Mouse (Mus musculus): ENCODE data around the gene Arhgef19.

Arhgef19 gene

DNA sequence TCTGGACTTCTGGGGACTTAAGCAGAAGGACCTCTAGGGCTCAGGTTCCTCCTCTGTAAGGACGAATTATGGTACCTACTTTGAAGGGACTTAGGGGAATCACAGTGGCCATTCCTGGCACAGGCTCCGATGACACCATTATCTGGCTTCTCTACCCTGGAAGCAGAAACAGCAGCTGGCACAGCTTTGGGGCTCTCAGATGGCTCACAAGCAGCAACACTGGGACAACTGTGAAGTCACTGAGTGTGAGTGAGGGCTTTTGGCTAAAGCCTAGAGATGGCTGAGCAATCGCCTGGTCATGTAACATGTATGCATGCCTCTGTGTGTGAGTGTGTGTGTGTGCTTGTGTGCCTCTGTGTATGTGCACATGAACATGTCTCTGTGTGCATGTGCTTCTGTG is 2.4 kb upstream of the Arhgef19 start:
- DNase-seq (ENCODE audit: low spot score), result no peak

DNA sequence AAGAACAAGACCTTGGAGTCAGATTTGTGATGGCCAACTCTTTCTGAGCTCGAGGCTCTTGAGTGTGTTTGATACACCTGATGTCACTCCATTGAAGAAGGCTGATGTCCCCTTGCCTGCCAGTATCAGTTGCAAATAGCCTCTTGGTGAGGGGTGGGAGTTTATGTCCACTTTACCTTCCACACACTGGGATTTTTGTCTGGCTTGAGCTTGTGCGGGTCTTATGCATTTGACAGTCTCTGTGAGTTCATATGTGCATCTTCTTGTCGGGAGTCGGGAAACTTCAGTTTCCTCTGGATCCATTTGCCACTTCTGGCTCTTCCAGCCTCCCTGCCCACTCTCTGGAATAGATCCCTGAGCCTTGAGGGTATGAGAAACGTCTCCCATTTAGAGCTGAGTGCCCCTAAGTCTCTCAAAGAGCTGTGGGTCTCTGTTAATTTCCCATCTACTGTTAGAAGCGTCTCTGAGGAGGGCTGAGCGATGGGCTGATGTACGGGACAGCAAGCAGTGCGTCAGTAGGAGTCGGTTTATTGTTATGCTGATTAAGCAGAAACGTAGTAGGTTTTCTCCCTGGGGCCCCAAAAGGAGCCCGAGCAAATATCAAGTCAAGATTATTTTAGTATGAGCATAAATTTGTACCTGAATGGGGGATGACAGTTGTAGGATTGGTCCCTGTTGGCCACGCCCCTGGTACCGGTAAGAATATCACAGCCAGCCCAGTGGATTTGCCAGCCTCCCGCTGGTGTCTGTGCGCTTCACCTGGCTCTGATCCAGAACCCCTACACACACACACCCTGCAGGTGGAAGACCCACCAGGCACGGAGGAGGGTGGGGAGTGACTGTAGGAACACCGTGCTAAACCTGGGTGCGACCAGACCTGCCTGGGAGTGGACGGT is 559 bp upstream of the Arhgef19 start:
- DNase-seq (ENCODE audit: low spot score), result no peak

DNA sequence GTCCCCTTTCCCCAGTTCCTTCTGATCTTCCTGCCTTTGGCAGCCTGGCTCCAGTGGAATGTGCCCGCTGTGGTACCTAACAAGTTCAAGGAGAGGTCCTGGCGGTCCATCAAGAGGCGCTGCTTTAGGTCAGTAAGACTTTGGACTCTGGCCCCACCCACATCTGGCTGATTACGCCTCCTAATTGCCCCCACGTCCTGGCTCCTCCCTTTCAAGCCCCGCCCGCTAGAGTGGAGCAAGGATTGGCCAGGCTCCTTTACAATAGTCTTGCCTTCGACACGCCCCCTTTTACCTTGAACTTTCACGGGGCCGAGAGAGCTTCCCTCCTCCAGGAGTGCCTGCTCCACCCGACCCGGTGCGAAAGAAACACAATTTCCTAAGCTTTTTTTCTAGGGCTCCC is 1.3 kb downstream of the Arhgef19 start:
- DNase-seq (ENCODE audit: low spot score), result peak; percentile 76

DNA sequence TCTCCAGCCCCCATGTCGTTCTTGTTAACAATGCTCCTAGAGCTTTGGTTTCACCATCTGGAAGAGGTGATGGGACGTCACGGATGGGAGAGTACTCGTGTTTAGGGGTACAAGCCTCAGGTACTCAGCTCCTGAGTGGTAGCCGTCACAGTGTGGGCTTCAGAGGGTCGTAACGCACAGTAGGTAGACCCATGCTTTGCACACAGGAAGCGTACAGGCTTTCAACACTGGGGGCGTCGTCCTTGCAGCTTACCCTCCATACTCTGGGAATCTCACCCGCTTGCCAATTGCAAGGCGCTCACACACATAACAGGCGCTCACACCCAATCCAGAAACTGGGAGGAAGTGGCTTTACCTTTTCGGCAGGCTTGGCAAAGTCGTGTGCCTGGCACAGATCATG is 2.6 kb downstream of the Arhgef19 start:
- no peak for DNase-seq (ENCODE audit: low spot score)

DNA sequence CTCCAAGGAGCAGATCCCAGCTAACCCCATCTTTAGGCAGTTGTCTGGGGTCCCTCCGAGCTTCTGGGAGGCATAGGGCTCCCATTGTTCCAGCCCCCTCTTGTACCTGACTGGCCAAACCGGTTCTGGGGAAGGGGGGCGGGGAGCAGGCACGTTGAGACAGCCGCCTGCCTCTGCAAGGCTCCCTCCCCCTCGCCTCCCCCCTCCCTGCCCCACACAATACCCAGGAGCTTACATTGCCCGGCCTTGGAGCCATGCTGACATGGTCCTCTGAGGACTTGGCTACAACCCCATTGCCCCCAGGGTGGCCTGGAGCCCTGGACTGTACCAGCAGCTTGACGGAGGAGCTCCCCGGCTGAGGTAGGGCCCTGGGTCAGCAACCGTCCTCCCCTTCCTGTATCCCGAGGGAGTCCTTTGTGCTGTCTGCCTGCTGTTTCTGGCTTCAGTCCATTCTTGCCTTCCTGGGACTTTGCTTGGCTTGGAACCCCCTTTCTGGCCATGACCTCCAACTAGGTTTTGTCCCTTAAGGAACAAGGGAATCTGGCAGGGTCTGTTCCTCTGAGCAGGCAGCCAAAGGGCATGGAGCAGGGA is 3.4 kb downstream of the Arhgef19 start:
- peak; percentile 62 for DNase-seq (ENCODE audit: low spot score)

DNA sequence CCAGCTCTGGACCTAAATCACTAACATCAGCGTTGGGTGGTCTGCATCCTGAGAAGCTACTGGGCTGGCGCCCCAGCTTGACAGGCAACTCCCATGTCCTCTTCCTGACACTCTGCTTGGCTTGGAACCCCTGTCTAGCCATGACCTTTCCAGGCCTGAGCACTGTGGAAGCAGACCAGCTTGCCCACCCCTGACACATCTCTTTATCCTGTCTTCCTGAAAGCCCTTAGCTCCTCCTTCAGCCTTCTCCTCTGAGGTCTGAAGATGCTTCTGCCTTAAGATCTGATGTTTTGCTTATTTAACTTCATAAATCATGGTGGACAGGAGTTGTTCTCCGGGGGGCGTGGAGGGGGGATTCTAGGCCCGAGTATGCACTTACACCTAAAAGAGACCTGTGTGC is 4.3 kb downstream of the Arhgef19 start:
- no peak for DNase-seq (ENCODE audit: low spot score)

DNA sequence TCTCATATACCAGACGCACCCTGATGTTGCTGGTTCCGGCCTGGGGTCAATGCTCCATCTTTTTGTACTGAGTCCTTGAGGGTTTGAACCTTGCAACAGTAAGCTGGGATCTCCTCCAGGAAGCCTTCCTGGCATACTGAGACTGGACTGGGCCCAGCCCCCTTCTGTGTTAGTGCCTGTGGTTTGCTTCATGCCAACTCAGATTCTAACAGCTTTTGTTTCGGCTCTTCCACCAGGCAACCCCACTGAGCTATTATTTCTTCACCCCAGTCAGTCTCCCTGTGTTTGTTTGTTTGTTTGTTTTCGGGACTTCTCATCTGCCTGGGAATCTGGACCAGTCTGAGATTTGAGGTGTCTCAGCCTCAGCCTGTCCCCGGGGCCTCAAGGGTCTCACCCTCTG is 5.1 kb downstream of the Arhgef19 start:
- DNase-seq (ENCODE audit: low spot score), result no peak

DNA sequence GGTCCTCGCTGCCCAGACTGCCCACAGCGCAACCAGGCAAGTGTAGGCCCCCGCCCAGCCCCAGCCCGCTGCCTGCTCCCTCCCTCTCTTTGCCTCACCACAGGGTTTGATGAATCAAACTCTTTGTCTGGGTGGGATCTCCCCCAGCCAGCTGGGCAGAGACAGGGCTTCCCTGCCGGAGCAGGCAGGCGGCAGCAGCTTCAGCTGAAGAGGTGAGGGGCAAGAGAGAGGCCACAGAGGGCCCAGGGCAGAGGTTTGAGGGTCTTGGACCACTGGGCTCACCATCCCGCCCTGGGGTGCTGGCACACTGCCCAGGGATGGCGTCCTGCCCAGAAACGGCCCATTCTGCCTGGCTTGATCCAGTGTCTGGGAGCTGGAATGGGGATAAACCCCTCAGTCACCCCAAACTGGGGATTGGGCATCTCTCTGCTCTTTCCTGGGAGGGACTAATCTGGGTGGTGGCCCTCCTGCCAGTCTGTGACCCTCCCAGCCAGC is 5.7 kb downstream of the Arhgef19 start:
- DNase-seq (ENCODE audit: low spot score), result peak; percentile 40

DNA sequence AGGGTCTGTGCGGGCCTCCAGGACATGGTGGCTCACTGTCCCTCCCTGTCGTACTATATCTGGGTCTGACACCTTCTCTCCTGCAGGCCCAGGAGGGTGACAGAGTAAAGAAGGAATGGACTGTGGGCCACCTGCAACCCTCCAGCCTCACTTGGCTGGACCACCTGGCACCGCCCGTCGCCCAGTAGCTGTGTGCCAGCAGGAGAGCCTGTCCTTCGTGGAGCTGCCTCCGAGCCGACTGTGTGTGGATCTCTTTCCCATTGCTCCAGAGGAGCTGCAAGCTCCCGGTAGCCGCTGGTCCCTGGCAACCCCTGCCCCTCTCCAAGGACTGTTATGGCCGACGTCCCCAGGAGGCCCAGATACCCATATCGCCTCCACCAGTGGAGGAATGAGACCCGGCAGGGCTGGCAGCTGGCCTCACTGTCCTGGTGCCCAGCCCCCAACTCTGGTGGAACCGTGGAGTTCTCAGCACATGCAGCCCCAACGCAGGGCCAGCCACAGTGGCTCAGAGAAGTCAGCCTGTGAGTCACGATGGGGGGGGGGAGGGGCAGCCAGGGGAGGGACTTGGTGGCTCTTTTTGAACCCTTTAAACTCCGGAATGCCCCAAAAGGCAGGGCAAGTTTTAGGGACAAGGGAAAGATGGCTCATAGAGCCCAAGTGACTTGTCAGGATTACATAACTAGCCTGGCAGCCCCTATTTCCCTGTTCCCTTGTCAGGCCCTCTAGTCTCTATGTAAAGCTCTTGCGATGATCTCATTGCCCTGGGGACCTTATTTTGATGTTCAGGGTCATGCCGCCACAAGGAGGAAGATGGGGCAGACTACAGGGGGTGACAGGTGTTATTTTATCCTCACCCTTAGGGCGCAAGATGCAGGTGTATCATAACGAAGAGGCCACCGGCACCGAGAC is 7.0 kb downstream of the Arhgef19 start:
- DNase-seq (ENCODE audit: low spot score), result no peak

DNA sequence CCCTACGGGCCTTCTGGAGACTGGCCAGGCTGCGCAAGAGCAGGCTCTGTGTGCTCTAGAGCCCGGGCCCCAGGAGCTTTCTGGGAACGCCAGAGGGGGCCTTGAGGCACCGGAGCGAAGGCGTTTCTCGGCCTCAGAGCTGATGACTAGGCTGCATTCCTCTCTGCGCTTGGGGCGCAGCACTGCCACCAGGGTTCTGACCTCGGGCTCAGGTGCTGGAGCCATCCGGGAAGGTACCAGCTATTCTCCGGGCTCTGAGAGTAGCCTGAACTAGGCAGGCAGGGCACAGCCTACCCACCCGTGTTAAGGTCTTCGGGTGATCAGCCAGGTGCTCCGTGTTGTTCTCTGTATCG is 7.7 kb downstream of the Arhgef19 start:
- no peak for DNase-seq (ENCODE audit: low spot score)

DNA sequence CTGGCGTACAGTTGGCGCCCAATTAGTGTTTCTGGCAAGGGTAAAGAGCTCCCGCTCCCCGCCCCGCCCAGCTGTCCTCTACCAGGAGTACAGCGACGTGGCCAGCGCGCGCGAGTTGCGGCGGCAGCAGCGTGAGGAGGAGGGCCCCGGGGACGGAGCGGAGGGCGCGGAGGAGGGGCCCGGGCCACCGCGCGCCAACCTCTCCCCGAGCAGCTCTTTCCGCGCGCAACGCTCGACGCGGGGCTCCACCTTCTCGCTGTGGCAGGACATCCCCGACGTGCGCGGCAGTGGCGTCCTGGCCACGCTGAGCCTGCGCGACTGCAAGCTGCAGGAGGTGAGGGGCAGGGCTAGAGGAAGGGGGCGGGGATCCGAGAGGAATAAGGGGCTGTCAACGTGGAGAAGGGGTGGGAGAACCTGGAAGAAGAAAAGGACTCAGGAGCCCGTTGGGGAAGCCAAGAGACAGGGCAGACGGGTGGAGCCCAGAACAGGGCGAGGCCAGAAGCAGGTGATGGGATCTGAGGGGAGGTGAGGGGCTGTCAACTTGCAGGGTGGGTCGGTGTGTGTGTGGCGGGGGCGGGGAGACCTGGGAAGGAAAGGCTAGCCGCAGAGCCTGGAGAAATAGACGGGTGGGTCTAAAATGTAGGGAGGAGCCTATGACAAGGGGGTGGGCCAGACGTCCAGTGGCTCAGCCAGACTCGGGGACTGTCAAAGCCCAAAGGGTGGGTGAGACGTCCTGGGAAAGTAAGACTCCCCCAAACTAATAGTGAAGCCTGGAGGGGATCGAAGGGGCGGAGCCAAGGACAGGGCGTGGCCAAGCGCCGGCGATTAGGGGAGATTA is 8.7 kb downstream of the Arhgef19 start:
- DNase-seq (ENCODE audit: low spot score), result no peak

DNA sequence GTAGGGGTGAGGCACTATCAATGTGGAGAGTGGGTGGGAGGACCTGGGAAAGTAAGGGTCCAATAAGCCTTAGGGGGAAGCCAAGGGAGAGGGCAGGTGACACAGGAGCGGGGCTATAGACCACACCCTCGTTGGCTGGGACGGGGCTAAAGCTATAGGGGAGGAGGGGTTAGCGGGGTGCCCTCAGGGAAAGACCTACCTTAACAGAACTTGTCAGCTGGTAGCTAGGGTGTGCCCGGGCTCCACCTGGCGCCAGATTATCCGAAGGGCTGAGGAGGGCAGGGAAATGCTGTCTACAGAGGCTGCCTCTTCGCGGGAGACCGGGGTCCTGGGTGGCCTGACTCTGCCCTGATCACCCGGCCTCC is 9.3 kb downstream of the Arhgef19 start:
- no peak for DNase-seq (ENCODE audit: low spot score)

DNA sequence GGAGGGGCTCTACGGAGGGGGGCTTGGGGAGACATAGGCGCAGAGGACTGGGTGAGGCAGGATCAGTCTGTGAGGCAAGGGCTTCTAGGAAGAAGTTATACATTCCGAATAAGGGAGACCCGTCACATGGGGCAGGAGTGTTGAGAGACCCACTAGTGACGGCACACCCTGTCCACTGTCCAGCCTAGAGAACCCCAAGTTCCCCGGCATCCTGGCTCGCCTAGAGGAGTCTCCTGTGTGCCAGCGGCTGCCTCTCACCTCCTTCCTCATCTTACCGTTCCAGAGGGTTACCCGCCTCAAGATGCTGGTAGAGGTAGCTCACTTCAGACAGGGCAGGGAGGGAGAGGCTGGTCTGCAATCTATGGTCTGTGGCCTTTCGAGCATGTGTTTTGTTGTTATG is 10.1 kb downstream of the Arhgef19 start:
- no peak for DNase-seq (ENCODE audit: low spot score)

DNA sequence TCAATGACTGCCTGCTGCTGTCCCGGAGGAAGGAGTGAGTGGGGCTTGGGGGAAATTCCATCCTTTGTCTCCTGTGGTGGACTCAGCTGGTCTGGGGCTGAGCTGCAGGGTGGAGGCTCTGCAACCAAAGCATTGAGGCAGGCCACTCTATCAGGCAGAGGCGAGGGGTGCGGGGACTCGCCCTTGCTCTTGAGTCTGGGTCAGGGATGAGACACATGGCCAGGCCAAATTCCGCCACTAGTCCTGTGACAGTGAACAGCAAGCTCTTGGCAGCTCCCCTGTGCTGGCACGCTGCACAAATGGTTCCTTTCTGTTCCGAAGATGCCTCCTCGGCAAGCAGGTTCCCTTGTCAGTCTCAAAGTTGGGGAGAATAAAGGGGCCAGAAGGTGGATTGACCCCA is 11.8 kb downstream of the Arhgef19 start:
- no peak for DNase-seq (ENCODE audit: low spot score)

DNA sequence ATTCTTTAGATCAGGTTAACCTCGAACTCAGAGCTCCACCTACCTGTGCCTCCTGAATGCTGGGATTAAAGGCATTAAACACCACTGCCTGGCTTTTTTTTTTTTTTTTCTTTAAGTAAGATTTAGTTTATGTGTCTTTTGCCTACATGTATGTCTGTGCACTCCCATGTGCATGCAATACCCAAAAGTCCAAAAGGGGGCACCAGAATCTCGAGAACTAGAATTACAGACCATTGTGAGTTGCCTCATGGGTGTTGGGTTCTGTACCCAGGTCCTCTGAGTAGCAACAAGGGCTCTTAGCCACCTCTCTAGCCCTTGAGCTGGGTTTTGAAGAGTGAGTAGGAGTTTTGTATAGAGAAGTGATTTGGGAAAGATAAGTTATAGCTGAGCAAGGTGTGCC is 13.3 kb downstream of the Arhgef19 start:
- DNase-seq (ENCODE audit: low spot score), result no peak

DNA sequence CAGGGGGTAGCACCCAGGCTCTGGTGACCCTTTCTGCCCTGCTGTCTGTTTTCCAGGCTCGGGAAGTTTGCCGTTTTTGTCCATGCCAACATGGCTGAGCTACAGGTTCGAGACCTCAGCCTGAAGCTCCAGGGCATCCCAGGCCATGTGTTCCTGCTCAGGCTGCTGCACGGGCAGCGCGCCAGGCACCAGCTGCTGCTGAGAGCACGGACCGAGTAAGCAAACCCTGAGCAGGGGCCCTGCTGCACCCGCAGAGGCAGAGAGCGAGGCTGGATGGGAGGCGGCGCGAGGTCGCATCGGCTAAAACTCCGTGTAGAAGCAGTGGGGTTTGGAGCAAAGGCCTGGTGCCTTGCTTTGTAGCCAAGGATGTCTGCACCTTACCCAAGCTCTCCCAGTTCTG is 14.9 kb downstream of the Arhgef19 start:
- peak; percentile 31 for DNase-seq (ENCODE audit: low spot score)

DNA sequence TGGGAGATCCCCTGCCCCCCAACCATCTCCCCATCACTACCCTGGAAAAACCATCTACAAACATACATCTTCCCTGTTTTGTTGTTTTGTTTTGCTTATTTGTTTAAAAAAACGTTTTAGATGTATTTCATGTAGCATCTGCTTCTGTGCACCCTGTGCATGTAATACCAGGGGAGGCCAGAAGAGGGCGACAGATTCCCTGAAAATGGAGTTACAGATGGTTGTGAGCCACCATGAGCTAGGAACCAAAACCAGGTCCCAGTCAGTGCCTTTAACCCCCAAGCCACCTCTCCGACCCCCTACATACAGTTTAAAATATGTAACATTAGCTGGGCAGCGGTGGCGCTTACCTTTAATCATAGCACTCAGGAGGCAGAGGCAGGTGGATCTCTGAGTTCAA is 18.1 kb downstream of the Arhgef19 start:
- DNase-seq (ENCODE audit: low spot score), result no peak

DNA sequence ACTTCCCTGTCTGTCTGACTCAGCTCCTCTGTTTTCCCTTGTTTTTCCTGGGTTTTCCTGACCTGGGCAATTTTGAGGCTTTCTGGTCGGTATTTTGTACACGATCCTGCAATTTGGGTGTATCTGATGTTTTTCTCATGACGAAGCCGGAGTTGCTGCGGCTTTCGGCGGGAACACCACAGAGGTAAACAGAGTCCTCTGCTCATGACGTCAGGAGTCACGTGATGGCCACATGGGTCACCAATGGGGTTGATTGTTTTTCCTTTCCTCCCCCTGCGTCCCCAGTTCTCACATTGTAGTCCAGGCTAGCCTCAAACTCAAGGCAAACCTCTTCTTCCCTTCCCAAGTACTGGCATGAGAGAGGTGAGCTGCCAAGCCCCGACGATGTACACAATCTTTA is 20.1 kb downstream of the Arhgef19 start:
- DNase-seq (ENCODE audit: low spot score), result no peak

DNA sequence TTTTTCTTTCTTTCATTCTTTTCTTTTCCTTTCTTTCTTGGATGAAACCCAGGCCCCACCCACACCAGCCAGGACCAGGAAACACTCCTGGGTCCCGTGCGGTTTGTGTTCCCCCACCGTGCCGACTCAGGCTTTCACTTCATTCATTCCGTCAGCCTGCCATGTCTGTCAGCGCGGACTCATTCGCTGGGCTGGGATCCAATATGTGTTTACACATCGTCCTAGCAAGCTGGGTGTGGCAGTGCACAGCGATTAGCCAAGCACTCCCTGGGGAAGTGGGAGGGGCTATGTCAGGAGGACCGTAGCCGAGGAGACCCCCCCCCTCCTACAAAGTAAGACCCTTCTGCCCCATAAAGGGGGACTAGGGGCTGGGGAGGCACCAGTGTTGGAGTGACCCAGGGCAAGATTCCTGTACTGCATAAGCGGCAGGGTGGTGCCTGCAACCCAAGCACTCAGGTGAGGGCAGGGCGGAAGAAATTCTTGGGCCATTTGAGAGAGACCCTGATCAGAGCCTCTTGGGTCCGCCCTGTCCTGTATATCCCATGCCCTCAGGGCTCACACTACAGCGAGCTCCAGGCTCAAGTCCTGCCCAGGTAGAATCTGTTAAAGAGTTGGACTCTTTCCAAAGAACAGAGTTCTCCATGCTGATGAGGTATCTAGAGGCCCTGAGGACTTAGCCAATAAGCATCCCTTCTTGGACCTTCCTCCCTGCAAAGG is 20.9 kb downstream of the Arhgef19 start:
- DNase-seq (ENCODE audit: low spot score), result no peak

DNA sequence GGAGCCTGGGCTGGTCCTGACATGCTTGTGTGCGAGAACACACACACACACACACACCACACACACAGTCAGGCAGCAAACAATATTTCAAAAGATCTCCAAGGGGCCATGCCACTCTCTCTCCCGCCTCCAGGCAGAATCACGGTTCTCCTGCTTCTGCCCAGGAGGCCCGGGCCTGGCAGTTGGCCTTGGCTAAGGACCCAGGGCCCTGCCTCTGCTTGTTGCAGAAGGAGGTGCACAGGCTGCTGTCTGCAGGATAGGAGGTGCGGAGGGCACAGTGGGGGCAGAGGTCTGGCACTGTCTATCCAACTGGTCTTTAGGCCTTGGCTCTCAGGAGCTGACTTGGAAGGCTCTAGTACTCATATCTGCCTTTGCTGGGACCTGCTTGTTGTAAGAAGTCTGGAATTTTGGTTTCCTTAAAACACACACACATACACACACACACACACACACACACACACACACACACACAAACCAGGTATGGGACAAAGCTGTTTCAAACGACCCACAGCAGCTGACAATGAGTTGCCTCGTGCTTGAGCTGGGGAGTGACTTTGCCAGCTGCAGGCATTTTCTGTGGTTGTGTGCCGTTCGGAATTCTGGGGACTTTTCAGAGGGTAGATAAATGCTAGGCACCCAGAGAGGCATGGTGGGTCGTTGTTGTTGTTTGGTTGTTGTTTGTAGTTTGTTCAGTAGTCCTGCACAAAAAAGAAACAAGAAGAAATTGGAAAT is 23.8 kb downstream of the Arhgef19 start:
- DNase-seq (ENCODE audit: low spot score), result no peak

Data from ovary, adult 18-20 months (tissue).